Mouse (Mus musculus) gastrocnemius, postnatal 25 days (tissue): ENCODE measurements around the gene Fam92a. TPM values are rescaled to one million over a fixed set of nuclear protein-coding genes. Genes with fewer than 3 reads are reported as not detected.
"Not testable (repeated sequence)": the region's sequence is repeated elsewhere in the genome, so short reads cannot be mapped to it uniquely, and the experiment has no call there.

ENCODE experiments used
- DNase-seq: peaks from one replicate; pipeline ENCODE4 v3.0.0; 2022
- long read RNA-seq, 2 experiments: library from polyadenylated mRNA; stranded (forward); transcript quantifications; one replicate each; pipeline ENCODE4 v2.0.0; 2021
- total RNA-seq, 2 experiments: library from RNA; stranded (reverse); gene quantifications; 1 replicate in 1 of 2; 2 replicates in 1 of 2; pipeline ENCODE4 v1.2.3; 2021

Fam92a gene
- total RNA-seq, result 1 to 10 TPM; 7.5 to 8.5 TPM
- long read RNA-seq, experiment 1, result 0 reads
- long read RNA-seq, experiment 2, partial matches to known transcripts, result 1 of 2 reads
- long read RNA-seq, experiment 2, other reads (novel, unspliced or antisense), result 1 of 2 reads

DNA sequence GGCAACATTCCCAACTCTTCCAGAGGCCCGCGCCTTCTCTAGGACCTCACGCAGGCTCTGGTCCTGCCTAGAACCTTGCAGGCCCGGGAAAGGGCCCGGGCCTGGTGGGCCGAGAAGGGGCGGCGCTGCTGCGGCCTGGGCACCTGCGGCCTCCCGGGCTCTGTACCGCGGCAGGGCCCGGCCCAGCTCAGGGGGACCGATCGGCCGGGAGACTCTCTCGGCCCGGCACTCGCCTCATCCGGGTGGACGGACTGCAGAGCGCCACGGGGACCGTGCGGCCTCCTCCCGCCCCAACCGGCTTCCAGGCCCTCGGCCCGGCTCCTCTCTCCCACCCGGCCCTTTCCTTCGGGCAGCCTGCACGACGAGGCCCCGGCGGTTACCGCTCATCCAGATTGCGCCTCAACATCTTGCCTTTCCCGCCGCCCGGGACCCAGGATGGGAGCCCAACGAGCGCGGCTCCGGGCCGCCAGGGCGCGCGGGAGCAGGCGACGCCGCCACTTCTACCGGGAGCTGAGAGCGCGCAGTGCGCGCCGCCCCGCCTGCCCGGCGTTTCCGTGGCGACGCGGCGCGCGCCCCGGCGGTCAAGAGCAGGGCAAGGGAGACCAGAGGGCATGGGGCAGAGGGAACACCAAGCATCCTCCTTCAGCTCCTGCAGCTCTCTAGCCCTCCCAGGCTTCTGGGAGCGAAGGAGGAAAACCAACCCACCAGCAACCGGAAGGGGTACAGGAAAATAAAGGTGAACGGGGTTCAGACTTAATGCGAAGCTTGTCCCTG, at the start of gene Fam92a:
TSS of gene Fam92a (minus strand) at position 698 of the 774 bp plus-strand sequence.
- DNase-seq, result peak; percentile 51

DNA sequence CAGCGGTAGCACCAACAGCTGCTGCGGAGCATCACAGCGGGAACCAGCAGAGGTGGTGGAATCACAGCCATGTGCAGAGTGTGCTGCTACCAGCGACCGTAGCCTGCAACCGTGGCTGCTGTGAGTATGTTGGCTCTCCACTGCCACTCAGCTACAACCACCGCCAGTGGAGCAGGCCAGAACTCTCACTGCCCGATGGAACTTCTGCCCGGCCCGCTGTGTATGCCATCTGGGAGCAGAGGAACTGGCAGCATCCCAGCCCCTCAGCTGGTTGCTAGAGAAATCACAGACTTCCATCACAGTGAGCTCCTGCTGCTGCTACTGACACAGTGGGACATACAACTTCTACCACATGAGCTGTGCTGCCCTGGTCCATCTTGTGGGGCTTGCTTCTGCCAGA, 7.2 kb upstream of the Fam92a start:
- peak; percentile 32 for DNase-seq

DNA sequence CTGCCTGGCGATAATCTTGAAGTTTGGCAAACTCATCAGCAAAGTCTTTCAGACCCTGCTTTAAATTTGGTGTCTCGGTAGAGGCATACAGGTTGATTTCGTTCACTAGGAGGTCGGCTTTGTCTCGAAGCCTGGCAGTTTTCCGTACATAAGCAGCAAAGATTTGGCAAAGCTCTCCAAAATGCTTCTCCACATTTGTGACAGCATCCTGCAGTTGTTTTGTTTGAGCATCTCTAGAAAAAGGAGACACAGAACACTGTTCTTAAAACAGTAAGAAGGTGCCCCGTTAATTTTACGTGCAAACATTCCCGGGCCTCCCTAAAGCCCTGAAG, 863 bp downstream of the Fam92a start:
- DNase-seq, result no peak

DNA sequence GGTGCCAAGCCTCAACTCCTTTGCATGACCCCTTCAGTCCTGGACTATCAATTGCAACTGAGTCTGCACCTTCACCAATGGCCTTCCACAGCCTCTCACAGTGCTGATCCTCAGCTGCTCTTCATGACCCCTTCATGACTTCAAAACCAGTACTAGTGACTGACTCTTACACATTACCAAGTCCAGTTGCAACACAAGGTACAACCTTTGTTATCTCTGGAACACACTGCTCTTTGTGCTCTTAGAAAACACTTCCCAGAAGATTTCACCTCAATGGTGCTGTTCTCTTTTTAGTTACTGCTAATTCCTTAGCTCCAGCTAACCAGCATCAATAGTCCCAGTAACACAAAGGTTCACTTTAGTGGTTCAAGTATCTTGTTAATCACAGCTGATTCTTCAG, 24.2 kb downstream of the Fam92a start:
- DNase-seq, result no peak

DNA sequence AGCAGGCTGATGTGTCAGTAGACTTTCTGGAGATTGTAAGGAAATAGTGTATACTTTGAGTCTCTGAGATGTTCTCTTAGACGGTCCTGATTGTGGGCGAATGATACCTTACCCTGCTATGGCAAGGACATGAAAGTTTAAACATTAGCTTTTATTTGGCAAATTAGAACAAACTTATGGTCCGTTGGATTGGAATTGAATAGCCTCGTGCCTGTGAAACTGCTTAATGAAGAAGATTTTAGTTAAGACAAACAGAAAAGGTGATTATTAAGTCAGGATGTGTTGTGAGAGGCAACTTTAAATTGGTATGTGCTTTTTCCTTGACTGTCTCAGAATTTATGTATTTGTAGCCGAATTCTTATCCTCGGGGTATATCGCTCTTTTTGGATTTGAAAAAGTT, 30.3 kb downstream of the Fam92a start:
- DNase-seq, result not testable (repeated sequence)

- not testable (repeated sequence) for DNase-seq
Observed at GRCm38 (mm10) chr4:12140592-12141062, 31.2 kb downstream of the Fam92a start.

DNA sequence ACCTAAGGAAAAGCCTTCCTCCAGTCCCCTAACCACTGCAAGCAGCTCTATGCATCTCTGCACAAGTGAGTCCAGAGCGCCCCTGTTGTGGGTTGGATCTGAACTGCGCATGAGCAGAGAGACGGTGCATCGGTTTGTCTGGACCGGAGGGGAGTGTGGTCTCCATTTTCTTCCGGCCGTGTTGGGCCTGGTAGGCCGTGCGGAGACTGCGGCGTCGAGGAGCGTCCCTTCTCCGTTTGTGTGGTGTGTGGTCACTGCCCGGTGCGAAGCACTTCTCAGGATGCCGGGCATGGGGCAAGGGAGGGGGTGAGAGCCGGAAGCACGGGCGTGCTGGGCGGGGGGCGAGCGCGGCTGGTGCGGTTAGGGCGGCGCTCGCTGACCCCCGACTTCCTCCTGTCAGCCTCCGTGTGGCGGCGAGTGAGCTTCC, 31.7 kb downstream of the Fam92a start, which contains the start of gene Rbm12b1:
TSS of gene Rbm12b1 (plus strand) at position 124 of the 427 bp plus-strand sequence.
- peak; percentile 72 for DNase-seq

Other genes starting within 250 kb of the Fam92a start
- gene Gm10604, start 190.8 kb downstream of the Fam92a start, total RNA-seq, result not detected
- 1 to 10 TPM; 3.7 to 4.0 TPM for gene Rbm12b2, start 82.6 kb downstream of the Fam92a start, total RNA-seq
- gene Rbm12b1, start 31.8 kb downstream of the Fam92a start, total RNA-seq, result 1 to 10 TPM; 3.0 to 3.5 TPM